Mouse (Mus musculus) thymus, postnatal 0 days (tissue): ENCODE measurements around the gene Tmsb4x. TPM values are rescaled to one million over a fixed set of nuclear protein-coding genes. Genes with fewer than 3 reads are reported as not detected.
A peak's percentile ranks its signal among the peaks of the same experiment; 100 is the strongest.

ENCODE experiments used
- DNase-seq: peaks from one replicate; pipeline ENCODE4 v3.0.0-alpha.2; 2015; ENCODE audit warnings: low spot score
- polyA plus RNA-seq: library from polyadenylated mRNA; unstranded; fragments of >200 nt; fragmentation: Nextera tagmentation; extraction: Ambion mirVana; gene quantifications from 2 replicates; pipeline ENCODE4 v1.2.1, GENCODE M21; 2015

Gene Tmsb4x
- polyA plus RNA-seq: 6,098 and 6,310 TPM in 2 replicates

DNA sequence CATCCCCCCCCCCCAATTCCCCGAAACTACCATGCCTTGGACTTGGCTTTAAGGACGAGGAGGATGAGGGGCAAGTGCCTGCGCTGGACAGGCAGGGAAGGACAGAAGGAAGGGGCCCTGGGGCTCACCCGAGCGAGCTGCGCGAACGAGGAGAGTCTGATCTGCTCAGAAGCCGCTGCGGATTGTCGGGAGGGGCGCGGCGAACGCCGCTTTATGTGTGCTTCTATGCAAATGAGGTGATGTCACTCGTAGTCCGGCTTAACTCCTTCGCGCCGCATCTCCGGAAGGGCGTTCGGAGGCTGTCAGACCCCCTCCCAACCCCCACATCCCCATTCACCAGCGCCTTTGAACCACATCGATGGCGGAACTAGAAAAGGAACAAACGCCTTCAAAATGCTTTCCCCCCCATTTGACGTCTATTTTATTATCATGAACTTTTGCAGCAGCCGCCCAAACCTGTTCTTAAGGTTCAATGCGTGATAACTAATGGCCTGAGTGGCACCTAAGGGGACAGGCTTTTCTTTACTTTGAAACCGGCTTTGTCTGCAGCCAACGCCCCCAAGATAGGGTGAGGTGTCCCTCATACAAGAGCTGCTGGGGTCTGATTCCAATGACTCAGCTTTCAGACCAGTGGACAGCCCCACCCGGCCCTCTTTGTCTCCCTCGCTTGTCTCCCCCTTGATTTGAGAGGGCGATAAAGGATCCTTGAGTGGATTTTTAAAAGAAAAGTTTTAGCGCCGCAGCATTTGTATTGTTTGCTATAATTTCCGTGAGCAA, at the start of gene Tmsb4x:
Gene Tmsb4x (minus strand): TSS at position 338 of the 777 bp plus-strand sequence.
- DNase-seq: peak; percentile 85

DNA sequence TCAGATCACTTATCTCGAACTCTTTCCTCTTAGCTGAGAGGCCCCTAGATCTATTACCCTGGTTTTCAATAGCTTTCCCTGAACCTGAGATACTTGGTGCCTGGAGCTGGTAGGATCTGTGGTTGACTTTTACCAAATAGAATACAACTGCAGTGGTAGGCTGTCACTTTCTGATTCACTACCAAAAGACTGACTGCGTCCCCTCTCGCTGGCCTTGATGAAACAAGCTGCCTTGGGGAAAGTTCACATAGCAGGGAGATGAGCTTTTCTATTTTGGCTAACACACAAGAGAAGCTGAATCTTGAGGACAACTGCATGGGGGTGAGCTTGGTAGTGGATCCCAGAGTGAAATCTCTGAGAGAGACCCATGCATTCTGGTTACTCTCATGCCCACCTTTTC, 32.6 kb upstream of the Tmsb4x start:
- no peak for DNase-seq

DNA sequence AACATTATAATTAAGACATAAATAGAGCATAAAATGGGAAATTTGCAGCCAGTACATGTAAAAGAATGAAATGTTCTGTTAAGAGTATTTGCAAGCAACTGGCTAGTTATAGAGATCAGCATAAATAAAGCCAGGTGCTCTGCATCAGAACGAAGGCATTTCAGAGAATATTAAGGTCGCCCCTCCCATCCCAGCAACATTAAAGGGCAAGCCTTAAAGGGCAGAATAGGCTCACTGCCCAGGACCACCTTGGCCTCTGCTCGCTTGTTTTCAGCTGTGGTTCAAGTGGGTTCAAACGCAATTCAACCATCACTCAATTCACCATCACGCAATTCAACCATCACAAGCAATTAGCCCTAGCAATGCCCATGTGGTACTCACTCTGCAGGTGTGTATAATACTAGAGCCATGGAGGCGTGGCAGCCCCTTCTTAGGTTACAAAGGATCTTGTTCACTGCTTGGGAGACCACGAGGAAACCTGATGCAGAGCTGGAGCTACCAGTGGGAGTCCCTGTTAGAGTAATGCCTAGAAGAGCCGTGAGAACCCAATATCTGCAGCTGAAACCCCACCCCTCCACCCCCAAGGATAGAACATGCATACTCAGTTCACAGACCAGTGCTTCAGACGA, 30.3 kb upstream of the Tmsb4x start:
- DNase-seq: no peak

DNA sequence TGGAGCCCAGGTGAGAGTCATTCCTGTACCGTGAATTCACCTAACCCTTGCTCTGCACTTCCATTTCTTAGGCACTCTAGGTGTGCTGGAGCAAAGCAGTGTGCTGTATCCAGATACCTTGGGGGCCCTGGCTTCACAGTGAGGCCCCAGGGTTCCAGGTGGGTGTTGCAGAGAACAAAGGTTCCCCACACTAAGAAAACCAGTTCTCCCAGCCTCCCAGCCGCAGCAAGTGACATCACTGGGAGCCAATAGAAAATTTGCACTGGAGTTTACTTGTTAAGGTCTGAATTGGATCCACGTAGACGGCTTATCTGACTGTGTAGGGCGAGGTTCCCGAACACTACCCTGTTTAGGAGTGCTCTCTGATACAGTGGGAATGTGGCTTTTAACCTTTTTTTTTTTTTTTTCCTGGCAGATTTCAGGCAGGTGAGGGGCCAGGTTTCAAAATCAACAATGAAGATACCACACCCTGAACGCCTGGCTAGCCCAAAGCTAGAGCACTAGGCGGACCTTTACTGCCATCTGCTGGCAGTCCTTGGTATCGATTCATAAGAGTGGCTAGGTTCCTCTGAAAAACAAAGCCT, 24.1 kb upstream of the Tmsb4x start:
- DNase-seq: peak; percentile 77

DNA sequence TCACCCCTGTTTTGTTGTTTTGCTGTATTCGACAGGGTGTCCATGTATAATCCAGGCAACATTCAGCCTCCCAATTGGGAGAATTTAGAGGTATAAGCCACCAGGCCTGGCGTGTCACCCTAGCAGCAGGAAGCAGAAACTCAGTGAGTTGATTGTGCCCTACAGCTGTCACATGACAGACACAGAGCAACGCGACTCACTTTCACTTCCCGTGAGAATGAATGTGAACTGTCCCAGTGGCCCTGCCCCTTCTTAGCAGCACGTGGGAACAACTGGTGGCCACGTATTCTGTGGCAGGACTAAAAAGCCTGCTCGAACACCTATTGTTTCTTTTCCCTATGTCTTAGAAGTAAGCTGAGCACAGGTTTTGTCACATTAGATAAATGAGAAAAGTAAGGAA, 22.0 kb upstream of the Tmsb4x start:
- peak; percentile 53 for DNase-seq

DNA sequence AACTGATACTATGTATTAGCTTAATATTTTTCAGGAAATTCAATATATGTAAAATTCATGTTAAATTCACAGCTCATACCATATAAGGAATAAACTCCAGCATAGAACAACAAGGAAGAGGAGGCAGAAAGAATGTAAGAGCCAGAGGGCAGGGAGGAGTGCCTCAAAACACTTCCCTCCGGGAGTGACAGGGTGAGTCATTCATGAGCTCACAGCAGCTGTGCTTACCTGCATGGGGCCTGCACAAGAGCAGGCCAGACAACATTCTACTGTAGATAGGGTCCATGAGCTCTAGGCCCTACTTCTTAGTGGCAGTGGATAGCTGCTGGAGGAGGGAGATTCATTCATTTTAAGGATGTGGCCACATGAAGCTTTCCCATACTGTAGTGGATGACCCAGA, 20.7 kb upstream of the Tmsb4x start:
- no peak for DNase-seq

DNA sequence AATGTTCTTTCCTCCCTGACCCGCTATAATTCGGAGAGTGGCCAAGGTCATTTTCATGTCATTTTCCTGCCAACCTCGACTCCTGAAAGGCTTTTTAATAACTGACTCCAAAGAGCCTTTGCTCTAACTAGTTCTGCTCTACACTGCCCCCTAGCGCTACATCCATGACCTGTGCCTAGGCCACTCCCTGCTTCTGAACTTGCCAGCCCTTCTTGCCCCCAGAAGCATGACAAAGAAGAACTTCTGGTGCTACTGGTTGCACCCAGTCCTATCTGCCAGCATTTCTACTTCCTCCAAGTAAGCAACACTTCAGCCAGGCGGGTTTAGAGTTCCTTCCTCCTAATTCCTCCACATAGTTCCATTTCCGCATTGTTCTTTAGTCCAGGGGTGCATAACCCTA, 20.1 kb upstream of the Tmsb4x start:
- peak; percentile 73 for DNase-seq

DNA sequence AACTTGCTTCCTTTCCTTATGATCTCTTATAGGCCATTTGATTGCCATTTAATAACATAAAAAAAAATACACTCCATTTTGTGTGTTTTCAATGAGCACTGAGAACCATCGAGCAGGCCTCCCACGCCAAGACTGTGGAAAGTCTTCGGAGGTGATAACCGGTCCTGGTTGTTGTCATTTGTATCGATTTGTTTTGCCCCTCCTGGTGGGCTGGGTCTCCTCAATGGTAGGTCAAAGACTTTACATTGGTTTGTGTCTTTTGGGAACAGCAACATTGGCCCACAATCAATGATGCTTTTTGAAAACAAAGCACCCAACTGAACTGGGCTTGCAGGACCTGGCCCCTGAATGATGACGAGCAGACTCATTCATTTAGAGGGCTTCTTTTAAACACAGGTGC, 18.6 kb upstream of the Tmsb4x start:
- DNase-seq: no peak

DNA sequence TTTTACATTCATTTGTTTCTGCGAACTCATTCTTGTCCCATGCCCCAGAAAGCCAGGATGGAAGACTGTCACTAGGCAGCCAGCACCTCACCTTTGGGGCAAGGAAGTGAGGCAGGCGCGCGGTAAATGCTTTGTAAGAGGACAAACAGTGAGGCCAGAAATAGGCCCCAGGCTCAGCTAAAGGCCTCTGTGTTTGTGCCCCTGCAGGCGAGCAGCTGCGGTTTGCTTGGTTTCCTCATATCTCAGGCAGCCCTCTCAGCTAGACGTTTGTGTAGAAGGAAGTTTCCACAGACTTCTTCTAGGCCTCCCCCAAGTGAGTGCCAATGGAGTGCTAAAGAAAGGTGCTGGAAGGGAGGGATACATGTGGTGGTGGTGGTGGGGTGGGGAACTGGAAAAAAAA, 18.0 kb upstream of the Tmsb4x start:
- DNase-seq: peak; percentile 61

DNA sequence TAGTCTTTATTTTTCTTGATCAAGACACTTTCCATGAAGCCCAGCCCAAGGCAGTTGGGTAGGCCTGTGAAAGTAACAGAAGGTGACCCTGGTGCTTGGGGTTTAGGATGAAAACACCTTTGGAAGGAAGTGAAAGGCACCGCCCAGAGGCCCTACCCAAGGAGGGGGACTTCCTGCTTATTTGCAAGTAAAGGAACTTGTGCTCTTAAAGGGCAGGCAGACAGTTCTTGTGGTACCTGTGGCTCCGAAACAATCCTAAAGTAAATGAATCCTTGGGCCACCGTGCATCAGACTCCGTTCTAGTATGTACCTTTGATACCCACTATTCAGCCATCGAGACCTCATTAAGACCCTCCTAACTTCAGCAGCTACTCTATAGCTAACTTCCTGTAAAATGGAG, 17.5 kb upstream of the Tmsb4x start:
- peak; percentile 53 for DNase-seq

DNA sequence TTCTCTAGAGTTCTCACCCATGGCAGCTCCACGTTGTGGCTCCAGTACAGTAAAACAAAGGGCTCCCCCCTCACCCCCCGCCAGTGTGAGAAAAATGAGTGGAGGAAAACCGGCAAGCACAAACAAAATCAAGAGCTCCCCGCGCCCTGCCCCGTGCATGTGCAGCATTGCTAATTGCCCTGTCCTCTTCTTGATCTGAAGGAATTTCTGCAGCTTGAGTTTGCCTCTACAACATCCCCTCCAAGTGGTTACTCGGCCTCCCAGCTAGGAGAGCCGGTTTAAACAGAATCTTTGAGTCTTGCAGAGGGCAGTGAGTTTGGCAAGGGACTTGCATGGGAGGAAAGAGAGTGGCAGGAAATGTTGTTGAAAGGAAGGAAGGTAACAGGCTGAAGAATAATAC, 3.6 kb upstream of the Tmsb4x start:
- peak; percentile 38 for DNase-seq

DNA sequence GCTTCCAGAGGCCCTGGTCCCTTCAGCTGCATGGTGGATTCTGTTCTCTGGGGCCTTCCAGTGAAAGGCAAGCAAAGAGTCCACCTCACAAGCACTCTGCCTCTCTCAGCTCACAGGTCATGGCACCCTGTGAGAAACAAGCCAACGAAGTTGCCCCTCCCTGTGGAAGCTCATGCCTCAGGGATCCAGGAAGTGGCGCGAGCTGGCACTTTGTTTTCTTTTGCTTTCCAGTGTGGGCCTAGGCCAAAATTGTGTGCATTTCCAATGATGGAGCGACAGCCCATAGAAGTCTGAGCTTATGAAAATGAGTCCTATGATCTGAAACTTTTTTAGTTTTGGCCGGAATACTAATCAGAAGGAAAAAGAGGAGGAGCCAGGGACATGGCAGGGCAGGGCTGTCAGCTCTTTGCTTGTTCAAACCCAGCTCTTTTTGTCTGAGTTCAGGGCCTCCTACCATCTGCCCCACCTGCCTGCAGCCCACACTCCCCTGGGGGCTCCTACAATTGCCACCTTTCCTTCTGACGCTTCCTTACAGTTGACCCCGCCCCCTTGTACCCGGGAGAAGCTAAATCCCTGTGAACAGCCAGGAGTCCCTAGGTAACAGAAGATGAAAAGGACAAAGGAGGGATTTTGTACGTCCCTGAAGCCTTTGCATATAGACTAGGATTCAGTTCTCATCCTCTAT, 2.9 kb upstream of the Tmsb4x start:
- no peak for DNase-seq

DNA sequence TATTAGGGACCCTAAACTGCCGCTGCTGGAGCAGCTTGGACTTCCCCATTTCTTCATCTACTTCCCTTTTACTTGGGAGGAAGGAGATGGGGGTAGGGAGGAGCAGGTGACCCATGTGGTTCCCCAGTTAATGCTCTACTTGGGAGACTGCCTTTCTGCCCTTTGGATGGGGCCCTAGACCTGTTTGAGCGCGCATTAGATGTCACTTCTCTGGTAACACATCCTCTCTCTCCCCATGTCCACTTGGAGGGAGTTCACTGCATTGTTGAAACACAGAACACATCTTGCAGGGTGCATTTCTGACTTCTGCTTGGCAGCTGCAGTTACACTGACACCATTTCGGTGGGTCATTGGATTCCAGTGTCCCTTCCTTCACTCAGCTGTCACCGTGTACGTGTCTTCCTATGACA, 1.2 kb upstream of the Tmsb4x start:
- DNase-seq: peak; percentile 9

DNA sequence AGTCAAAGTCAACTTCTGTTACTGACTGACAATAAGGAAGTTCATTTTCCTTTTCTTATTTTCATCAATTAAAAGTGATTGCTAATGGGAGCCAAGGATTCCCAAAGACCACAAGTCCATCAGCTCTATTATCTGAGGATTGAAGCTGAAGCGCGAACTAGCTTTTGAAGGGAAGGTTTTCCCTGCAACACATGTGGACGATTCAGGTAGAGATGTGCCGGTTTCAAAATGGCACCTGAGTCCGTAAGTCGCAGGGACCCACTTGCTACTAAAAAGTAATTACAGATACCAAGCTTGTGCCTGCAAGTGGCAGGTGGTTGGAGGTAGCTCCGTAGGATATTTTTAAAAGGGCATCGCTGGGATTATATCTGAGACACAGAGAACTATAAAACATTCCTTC, 713 bp upstream of the Tmsb4x start:
- DNase-seq: peak; percentile 17

DNA sequence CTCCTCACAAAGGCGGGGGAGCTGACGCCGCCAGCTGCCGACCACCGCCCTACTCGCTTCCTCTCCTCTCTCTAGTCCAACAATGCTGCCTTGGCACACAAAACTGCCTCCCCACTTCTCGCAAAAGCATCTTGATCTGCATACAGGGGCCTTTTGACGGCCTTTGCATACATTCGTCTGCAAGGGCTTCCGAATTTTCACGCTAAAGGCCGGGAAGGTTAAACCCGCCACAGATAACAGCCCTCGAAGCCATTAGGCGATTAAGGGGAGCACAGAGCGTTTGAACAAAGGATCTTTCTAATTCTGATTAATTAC, 652 bp downstream of the Tmsb4x start:
- DNase-seq: peak; percentile 51

DNA sequence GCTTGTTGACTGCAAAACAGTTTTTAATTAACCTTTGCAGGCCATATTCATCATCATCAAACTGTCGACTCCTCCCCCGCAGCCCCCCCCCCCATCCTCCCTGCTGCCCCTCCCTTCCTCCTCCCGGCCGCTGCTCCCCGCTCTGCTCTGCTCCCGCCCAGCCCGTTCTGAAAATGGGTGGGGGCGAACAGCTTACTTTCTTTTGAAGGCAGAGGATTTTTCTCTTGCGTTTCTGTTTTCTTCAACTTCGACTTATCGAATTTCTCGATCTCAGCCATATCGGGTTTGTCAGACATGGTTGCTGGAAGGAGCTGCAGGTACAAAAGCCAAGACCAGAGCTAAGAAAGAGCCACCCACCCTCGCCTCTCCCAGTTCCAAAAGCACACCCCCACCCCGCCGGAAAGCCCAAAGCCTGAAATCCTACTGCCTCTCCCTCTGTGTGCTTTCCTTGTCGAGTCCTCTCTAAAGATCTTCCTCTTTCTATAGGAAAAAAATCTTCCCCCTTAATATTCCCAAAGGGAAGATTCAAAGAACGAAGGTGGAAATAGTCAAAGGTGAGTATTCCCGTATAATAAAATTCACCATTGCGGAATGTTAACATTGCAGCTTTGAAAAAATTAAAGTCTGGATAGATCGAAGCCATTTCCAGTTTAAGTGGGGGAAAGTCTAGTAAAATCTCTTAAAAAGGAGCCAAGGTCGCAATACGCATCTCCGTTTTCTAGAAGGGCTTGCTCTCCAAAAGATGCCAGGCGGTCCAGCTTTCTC, 1.2 kb downstream of the Tmsb4x start:
- DNase-seq: peak; percentile 56

DNA sequence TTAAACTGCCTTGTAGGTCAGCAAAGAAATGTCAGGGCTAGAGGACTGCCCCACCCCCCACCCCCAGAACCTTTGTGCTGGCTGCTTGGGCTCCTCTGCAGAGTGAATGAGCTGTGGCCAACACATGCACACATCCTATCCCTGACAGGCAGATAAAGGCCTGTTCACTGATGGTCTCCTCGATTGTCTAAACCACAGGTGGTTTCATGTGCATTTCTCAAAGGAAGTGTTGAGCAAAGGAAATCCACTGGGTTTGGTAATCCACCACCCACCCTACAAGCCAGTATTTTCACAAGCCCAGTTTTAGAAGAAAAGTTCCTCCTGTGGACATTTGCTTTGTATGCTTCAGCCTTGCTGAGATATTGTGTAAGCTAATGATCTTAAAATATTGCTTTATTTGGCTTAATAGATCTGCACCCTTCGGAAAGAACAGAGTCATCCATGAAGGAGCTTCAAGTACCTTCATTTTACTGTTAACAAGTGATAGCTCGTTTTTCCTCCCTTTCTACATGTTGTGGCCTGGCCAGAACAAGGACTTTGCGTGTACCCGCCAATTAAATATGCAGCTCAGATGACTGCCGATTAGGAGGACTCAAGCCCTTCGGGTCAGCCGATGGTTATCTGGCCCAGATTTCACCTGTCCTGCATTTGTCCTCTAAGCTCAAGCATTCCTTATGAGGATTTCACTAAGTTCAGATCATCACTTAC, 3.1 kb downstream of the Tmsb4x start:
- DNase-seq: peak; percentile 17

DNA sequence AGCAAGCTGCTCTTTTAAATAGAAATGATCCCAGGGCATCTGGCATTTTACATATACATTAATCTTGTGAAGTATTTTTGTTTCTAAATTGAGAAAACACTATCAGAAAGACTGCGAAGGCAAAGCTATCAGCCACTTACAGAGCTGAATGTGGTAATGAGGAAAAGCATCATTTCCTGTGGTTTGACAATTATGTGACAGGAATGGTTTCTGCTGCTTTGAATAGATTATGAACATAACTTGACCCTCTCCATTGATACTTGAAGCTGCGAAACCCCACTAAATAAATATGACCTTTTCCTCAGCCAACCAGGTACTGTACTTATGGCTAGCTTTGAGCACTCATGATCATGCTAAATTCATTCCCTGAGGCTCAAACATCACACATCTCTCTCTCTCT, 7.8 kb downstream of the Tmsb4x start:
- DNase-seq: no peak

DNA sequence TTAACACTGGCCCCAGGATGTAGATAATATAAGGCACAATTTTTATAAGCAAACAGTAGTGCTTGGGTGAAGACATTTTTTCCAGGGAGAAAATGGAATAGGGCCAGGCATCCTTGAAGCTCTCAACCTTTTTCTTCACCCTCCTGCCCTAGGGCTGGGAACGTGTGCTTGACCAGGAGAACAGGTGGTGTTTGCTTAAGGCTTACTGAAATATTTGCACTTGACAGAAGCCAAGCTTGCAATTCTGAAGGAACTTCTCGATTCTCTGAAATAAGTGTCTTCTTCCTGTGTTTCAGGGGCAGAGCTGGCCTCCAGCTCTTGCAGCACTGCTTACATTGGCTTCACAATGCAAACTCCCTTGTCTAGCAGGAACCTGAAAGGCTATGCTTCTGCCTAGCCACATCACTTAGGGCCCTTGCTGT, 13.9 kb downstream of the Tmsb4x start:
- DNase-seq: no peak

DNA sequence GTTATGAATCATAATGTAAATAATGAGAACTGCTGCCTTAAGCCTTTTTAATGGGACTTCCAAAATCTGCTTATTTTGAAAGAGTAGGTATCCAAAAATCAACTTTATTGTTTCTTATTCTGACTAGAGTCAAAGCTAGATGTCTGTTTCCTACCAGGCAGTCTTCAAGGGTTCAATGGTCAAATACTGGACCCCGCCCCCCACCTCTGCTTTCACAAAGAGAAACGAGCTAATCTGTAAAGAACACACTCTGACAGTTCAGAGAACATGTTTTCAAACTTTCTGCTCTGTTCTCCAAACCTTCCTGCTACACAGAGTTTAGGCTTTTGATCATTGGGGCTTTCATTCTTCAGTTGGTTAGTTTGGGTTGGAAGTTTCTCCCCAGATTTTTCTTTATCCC, 22.8 kb downstream of the Tmsb4x start:
- no peak for DNase-seq

DNA sequence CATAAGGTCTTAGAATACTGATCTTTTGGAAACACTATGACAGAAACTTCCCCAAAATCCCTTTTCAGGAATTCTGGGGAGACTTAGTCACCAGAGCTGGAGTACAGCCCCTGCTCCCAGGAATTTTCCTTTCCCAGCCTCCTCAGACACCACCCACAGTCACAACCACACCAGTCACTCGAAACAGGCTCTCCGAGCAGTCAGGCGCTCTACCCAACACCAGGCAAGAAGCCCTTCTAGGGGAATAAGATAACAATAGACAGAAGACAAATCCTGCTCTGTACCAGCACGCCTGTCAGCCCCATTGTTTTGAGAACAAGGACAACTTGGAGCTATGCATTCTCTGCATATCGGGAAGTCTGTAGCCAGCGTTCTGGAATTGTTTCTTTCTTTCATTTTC, 25.6 kb downstream of the Tmsb4x start:
- no peak for DNase-seq
